Mouse (Mus musculus): Measurements from ENCODE around the gene Cdc42ep4. TPM values are rescaled to one million over a fixed set of nuclear protein-coding genes. Genes with fewer than 3 reads are reported as not detected.

The Cdc42ep4 gene
- polyA plus RNA-seq, 1 experiment from 2014 or later, result 49.5 TPM

DNA sequence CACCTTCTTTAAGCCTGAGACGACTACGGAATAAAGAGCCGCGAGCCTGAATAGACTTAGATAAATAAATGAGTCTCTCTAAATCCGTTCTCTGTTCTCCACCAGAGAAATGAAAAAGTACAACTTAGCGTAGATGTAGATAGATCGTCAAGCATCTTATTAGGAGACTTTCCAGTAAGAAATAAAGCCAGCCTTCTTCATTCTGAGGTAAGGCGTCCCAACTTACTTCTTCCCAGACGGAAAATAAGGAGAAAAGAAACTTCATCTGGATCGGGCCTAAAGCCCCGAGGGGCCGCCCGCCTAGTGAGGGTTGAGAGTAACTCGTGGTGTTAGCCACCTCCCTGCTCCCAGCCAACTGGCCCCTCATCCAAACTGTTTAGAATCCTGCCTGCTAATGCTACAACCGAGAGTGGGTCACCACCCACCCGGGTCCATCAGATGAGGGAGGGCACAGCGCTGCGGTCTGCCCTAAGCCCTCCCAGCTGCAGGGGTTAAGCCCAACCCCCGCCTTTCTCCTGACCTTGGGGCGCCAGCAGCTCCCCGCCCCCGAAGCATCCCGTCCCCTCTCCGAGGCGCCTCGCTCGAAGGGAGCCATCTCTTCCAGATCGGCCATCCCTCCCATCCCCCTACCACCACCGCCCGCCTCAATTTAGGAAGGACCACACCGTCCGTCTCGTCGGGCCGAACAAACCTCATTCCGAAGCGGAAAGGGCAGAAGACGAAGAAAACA, 68.6 kb downstream of the Cdc42ep4 start:
- Histone ChIP-seq H3K36me3 (ENCODE audit: control insufficient read depth, insufficient read depth, low read length) (peaks cover 6% of the 10 kb centered on the region), H3K9me3 (ENCODE audit: control insufficient read depth, low read length) (no peaks in the 10 kb centered on the region), H3K27ac (replicated peaks; ENCODE audit: low read depth, low read length) (peak overlapping the region; percentile 91), H3K9ac (replicated peaks; ENCODE audit: low read length) (peak overlapping the region; percentile 64), H3K4me3 (replicated peaks; ENCODE audit: low read depth, low read length) (peak overlapping the region; percentile 91), H3K4me2 (ENCODE audit: low read length) (peak overlapping the region; percentile 92), H3K27me3 (ENCODE audit: control insufficient read depth, insufficient read depth, low read length) (no peaks in the 10 kb centered on the region), H3K4me1 (ENCODE audit: control insufficient read depth, insufficient read depth, low read length) (peaks cover 39% of the 10 kb centered on the region)
- whole genome bisulfite sequencing, result 2% methylated on average over 38 of the region's 38 CpGs
- DNase-seq (peak; percentile 58), ATAC-seq (ENCODE audit: low FRiP score, low TSS enrichment) (peak; percentile 12)

DNA sequence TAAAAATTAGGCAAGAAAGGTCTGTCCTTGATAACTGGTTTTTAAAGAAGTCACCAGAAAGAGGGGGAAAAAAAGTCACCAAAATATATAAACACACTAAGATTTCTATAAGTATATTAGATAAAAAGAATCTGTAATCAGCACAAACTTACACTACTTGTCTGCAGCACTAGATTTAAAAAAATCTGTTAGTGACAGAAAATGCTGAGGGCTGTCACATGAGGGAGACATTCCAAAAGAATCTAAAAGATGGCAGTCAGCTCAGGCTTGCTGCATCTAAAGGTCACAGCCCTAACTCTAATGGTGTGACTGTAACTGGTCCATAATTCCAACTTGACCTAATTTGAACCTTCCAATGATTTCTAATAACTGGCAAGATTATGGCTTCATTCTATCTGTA, 69.7 kb downstream of the Cdc42ep4 start:
- peaks cover 1% of the 10 kb centered on the region for H3K36me3 ChIP-seq (ENCODE audit: control insufficient read depth, insufficient read depth, low read length)
- no peak overlapping the region for H3K27ac ChIP-seq (replicated peaks; ENCODE audit: low read depth, low read length)
- H3K4me2 ChIP-seq (ENCODE audit: low read length), result peak overlapping the region; percentile 92
- peaks cover 37% of the 10 kb centered on the region for H3K4me1 ChIP-seq (ENCODE audit: control insufficient read depth, insufficient read depth, low read length)
- no peaks in the 10 kb centered on the region for H3K27me3 ChIP-seq (ENCODE audit: control insufficient read depth, insufficient read depth, low read length)
- ATAC-seq (ENCODE audit: low FRiP score, low TSS enrichment) (no peak), DNase-seq (no peak)
- H3K4me3 ChIP-seq (replicated peaks; ENCODE audit: low read depth, low read length), result 0 out of 2 replicates have a peak overlapping the region, but pooled peaks have one; percentile 91
- H3K9ac ChIP-seq (replicated peaks; ENCODE audit: low read length), result no peak overlapping the region
- H3K9me3 ChIP-seq (ENCODE audit: control insufficient read depth, low read length), result no peaks in the 10 kb centered on the region

DNA sequence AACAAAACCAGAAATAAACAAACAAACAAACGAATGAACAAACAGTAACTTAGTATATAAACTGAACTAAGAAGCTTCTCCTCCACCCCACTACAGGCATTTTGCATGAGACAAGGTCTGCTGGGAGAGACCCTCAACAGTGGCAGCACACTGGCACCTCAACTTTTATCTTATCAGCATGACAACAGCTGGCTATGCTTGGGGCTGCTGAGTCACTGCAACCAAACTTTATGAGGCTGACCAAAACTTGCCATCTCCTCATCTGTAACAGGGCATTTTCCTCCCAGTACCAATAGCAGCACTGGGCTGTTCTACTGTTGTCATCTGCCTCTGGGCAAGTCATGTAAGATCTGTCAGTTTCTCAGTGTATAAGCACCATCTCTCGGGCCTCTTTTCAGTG, 70.7 kb downstream of the Cdc42ep4 start:
- no peak overlapping the region for H3K4me2 ChIP-seq (ENCODE audit: low read length)
- no peak for DNase-seq
- H3K4me3 ChIP-seq (replicated peaks; ENCODE audit: low read depth, low read length), result no peak overlapping the region
- no peaks in the 10 kb centered on the region for H3K27me3 ChIP-seq (ENCODE audit: control insufficient read depth, insufficient read depth, low read length)
- no peak overlapping the region for H3K27ac ChIP-seq (replicated peaks; ENCODE audit: low read depth, low read length)
- no peaks in the 10 kb centered on the region for H3K9me3 ChIP-seq (ENCODE audit: control insufficient read depth, low read length)
- H3K36me3 ChIP-seq (ENCODE audit: control insufficient read depth, insufficient read depth, low read length), result peaks cover 11% of the 10 kb centered on the region
- peaks cover 30% of the 10 kb centered on the region for H3K4me1 ChIP-seq (ENCODE audit: control insufficient read depth, insufficient read depth, low read length)
- WGBS, result 89% methylated on average over 2 of the region's 2 CpGs
- no peak for ATAC-seq (ENCODE audit: low FRiP score, low TSS enrichment)
- no peak overlapping the region for H3K9ac ChIP-seq (replicated peaks; ENCODE audit: low read length)

DNA sequence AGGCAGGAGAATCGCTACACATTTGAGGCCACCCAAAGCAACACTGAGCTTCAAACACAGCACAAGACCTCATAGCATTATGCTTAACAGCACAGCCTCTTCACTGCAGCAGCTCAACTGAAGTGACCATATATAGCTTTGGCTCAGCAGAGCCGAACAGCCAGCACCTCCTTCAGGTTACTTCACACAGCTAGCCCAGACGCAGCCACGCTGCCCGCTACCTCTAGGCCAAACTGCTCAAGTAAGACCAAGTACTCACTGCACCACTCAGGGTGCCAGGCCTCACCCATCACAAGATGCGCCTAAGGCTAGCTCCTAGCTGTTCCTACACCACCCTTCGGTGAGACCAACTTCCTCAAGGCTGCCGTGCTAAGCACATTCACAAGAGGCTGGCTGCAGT, 73.3 kb downstream of the Cdc42ep4 start:
- Histone ChIP-seq H3K4me2 (ENCODE audit: low read length) (no peak overlapping the region), H3K27ac (replicated peaks; ENCODE audit: low read depth, low read length) (no peak overlapping the region), H3K36me3 (ENCODE audit: control insufficient read depth, insufficient read depth, low read length) (peaks cover 34% of the 10 kb centered on the region), H3K4me3 (replicated peaks; ENCODE audit: low read depth, low read length) (no peak overlapping the region), H3K9me3 (ENCODE audit: control insufficient read depth, low read length) (no peaks in the 10 kb centered on the region), H3K27me3 (ENCODE audit: control insufficient read depth, insufficient read depth, low read length) (no peaks in the 10 kb centered on the region), H3K9ac (replicated peaks; ENCODE audit: low read length) (no peak overlapping the region), H3K4me1 (ENCODE audit: control insufficient read depth, insufficient read depth, low read length) (peaks cover 18% of the 10 kb centered on the region)
- ATAC-seq (ENCODE audit: low FRiP score, low TSS enrichment) (no peak), DNase-seq (no peak)
- 90% methylated on average over 8 of the region's 8 CpGs for WGBS

DNA sequence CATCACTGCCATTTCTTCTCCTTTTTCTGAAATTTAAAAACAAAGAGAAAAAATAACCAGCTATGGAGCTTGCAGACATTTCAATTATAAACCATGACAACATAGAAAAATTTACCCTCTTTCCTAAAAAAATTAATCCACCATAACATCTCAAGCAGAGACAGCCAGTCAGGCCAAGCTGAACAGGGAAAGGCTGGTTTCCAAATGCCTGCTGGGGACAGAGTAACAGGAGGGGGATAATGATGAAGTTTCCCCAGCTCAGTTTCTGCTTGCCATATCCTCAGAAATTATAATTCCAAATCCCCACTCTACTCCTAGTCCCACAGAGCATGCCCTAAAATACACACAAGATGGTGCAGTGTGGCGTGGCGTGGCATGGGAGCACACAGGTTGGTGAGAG, 74.3 kb downstream of the Cdc42ep4 start:
- H3K4me1 ChIP-seq (ENCODE audit: control insufficient read depth, insufficient read depth, low read length), result peaks cover 11% of the 10 kb centered on the region
- DNase-seq, result no peak
- H3K9me3 ChIP-seq (ENCODE audit: control insufficient read depth, low read length), result no peaks in the 10 kb centered on the region
- no peak overlapping the region for H3K4me3 ChIP-seq (replicated peaks; ENCODE audit: low read depth, low read length)
- no peak overlapping the region for H3K9ac ChIP-seq (replicated peaks; ENCODE audit: low read length)
- no peaks in the 10 kb centered on the region for H3K27me3 ChIP-seq (ENCODE audit: control insufficient read depth, insufficient read depth, low read length)
- H3K27ac ChIP-seq (replicated peaks; ENCODE audit: low read depth, low read length), result no peak overlapping the region
- no peak overlapping the region for H3K4me2 ChIP-seq (ENCODE audit: low read length)
- ATAC-seq (ENCODE audit: low FRiP score, low TSS enrichment), result no peak
- 94% methylated on average over 2 of the region's 2 CpGs for WGBS
- H3K36me3 ChIP-seq (ENCODE audit: control insufficient read depth, insufficient read depth, low read length), result peaks cover 40% of the 10 kb centered on the region

Other genes starting within 250 kb of the Cdc42ep4 start
- gene Sstr2, start 132.5 kb downstream of the Cdc42ep4 start, polyA plus RNA-seq (2014; fragmentation: Nextera tagmentation; extraction: Ambion mirVana), result 18.0 and 23.3 TPM in 2 replicates
- 35.2 and 40.1 TPM in 2 replicates for gene Cog1, start 102.7 kb downstream of the Cdc42ep4 start, polyA plus RNA-seq (2014; fragmentation: Nextera tagmentation; extraction: Ambion mirVana)
- 28.5 and 31.1 TPM in 2 replicates for gene Slc39a11, start 101.8 kb downstream of the Cdc42ep4 start, polyA plus RNA-seq (2014; fragmentation: Nextera tagmentation; extraction: Ambion mirVana)
- 42.9 and 46.1 TPM in 2 replicates for gene Fam104a, start 67.7 kb downstream of the Cdc42ep4 start, polyA plus RNA-seq (2014; fragmentation: Nextera tagmentation; extraction: Ambion mirVana)
- 25.5 and 28.8 TPM in 2 replicates for gene D11Wsu47e, start 67.5 kb downstream of the Cdc42ep4 start, polyA plus RNA-seq (2014; fragmentation: Nextera tagmentation; extraction: Ambion mirVana)
- 0.26 and 0.47 TPM in 2 replicates for gene Cpsf4l, start 41.9 kb downstream of the Cdc42ep4 start, polyA plus RNA-seq (2014; fragmentation: Nextera tagmentation; extraction: Ambion mirVana)

All from midbrain, embryonic 14.5 days (tissue).